Mouse (Mus musculus) bone marrow, adult 2 months (tissue): Measurements from ENCODE around the gene Lpcat3.
"Not testable (repeated sequence)": the region's sequence is repeated elsewhere in the genome, so short reads cannot be mapped to it uniquely, and the experiment has no call there.

Source experiments
- CTCF ChIP-seq: fragments of 200-500 bp; IDR thresholded peaks from 2 replicates; pipeline ENCODE4 v1.5.1; 2011; ENCODE audit warnings: low read length, control low read depth; ENCODE audit not compliant: control insufficient read depth, insufficient read depth
- POLR2A ChIP-seq: fragments of 200-500 bp; IDR thresholded peaks from 2 replicates; pipeline ENCODE4 v1.6.1; 2011; ENCODE audit warnings: low read depth, mild to moderate bottlenecking, control low read depth, low read length, borderline replicate concordance; ENCODE audit not compliant: control insufficient read depth

DNA sequence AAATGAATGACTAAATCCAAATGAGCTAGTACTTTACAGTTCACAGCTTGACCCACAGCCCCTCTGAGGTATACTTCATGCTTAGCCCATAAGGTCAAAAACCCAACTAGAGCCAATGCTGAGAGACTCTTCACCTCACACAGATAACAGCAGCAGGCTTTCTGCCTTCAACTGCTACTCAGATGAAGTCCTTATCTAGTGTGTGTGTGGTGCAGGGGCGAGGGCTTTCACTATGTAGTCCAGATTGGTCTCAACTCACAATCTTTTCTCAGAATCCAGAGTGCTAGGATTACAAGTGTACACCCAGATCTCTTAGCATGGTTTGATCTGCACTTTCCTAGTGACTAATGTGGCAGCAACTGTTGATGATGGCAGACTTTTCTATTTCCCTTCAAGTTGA is 36.6 kb upstream of the Lpcat3 start:
- TF ChIP-seq CTCF, POLR2A: not testable (repeated sequence)
